Mouse (Mus musculus): ENCODE results near the gene Kbtbd6. TPM values are rescaled to one million over a fixed set of nuclear protein-coding genes. Genes with fewer than 3 reads are reported as not detected.
A peak's percentile ranks its signal among the peaks of the same experiment; 100 is the strongest.
"Not testable (repeated sequence)": the region's sequence is repeated elsewhere in the genome, so short reads cannot be mapped to it uniquely, and the experiment has no call there.

The Kbtbd6 gene
- 0.20 and 0.79 TPM in 2 replicates for polyA plus RNA-seq (2012; ENCODE audit: insufficient read depth, low replicate concordance)

DNA sequence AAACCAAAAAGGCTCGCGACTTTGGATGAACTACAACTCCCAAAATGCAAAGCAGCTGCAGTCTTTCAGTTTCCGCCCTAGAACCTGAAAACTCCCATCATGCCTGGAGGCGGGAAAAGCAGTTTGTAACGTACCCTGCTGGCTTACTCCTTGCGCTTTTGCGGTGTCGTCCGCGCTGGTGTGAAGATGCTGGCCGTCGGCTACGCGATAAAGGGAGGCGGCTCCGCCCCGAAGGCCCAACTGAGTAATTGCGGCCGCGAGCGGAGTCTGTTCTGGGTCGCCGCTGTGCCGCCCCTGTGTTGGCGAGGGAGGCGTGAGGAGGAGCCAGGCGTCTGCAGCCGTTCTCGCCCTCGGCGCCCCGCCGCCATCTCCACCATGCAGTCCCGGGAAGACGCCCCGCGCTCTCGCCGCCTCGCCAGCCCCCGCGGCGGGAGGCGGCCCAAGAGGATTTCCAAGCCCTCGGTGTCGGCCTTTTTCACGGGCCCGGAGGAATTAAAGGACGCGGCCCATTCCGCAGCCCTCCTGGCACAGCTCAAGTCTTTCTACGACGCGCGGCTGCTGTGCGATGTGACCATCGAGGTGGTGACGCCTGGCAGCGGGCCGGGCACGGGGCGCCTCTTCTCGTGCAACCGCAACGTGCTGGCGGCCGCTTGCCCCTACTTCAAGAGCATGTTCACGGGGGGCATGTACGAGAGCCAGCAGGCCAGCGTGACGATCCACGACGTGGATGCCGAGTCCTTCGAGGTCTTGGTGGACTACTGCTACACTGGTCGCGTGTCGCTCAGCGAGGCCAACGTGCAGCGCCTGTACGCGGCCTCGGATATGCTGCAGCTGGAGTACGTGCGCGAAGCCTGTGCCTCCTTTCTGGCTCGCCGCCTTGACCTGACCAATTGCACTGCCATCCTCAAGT, at the start of gene Kbtbd6:
TSS of gene Kbtbd6 (plus strand) at position 155 of the 910 bp plus-strand sequence.
- H3K4me1 ChIP-seq; H3K36me3 ChIP-seq (replicated peaks; ENCODE audit: low read length); H3K9me3 ChIP-seq; H3K27me3 ChIP-seq (replicated peaks): not testable (repeated sequence)
- peak within 1 kb of the TSS; percentile 94 for H3K4me3 ChIP-seq (replicated peaks)
- TF ChIP-seq FLI1 (IDR thresholded peaks at IDR 0.05; ENCODE audit: low read length), result peak; percentile 78; the same call in 1 of the 2 replicates

DNA sequence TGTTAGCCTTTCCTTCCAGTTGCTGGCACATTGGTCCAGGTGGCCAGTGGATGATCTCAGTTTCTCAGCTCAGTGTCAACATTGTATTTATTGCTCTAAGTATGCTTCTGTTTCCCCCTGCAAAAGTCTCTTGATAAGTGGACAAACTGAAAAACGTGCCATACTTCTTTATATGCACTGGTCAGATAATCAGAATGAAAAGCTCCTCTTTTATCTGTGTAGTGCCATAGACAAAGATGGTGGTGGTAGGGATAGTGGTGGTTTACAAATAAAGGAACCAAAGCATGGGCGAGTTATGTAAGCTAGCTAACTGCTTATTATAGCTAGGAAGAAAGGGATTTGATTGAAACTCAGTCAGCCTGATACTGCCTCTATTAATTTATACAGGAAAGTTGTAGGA, 44.0 kb upstream of the Kbtbd6 start:
- TF ChIP-seq FLI1 (IDR thresholded peaks at IDR 0.05; ENCODE audit: low read length) (no peak), GATA1 (IDR thresholded peaks at IDR 0.05; ENCODE audit: borderline replicate concordance, low read length) (no peak)
- no peaks in the 10 kb centered on the region for H3K27me3 ChIP-seq (replicated peaks)
- no peaks in the 10 kb centered on the region for H3K4me1 ChIP-seq
- H3K4me3 ChIP-seq (replicated peaks), result no peak overlapping the region
- H3K9me3 ChIP-seq, result no peaks in the 10 kb centered on the region
- H3K36me3 ChIP-seq (replicated peaks; ENCODE audit: low read length), result peaks cover 65% of the 10 kb centered on the region

DNA sequence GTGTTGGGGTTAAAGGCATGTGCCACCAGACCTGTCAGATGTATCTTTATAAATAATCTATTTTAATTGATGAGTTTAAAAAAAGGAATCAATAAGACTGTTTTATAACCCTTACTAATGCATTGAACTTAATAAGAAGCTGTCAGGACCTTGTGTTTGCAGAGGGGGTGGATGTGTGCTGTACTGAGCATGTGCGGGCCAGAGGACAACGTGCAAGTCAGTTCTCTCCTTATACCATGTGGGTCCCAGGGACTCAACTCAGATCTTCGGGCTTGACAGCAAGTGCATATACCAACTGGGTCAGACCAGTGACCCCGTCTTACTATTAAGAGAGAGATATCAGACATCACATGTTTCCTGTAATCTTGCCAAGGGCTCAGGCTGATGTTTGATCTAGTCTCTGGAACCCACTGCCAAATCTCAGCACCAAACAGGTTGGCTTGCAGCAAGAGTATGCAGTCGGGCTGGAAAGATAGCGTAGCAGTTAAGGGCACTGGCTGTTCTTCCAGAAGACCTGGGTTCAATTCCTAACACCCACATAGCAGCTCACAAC, 42.3 kb upstream of the Kbtbd6 start:
- TF ChIP-seq FLI1 (IDR thresholded peaks at IDR 0.05; ENCODE audit: low read length), result no peak
- TF ChIP-seq GATA1 (IDR thresholded peaks at IDR 0.05; ENCODE audit: borderline replicate concordance, low read length), result no peak
- H3K27me3 ChIP-seq (replicated peaks), result no peaks in the 10 kb centered on the region
- H3K4me3 ChIP-seq (replicated peaks), result no peak overlapping the region
- H3K9me3 ChIP-seq, result no peaks in the 10 kb centered on the region
- peaks cover 2% of the 10 kb centered on the region; the same call in 1 of the 2 replicates for H3K4me1 ChIP-seq
- peaks cover 67% of the 10 kb centered on the region for H3K36me3 ChIP-seq (replicated peaks; ENCODE audit: low read length)

DNA sequence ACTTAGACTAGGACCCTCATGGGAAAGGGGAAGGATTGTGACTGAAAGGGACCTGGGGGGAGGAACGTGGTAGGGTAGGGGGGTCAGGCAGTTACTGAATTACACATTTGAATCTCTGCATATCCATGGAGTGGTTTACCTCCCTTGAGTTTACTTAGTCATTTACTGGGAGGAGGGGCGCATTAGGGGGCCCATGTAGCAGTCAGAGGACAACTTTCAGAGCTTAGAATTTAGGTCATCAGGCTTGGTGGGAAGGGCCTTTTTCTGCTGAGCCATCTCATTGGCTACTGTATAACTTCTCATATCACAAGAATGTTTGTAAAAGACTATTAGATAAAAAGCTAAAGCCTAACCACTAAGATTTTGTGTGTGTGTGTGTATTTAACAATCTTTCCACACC, 41.0 kb upstream of the Kbtbd6 start:
- peaks cover 4% of the 10 kb centered on the region; the same call in 1 of the 2 replicates for H3K4me1 ChIP-seq
- no peak for TF ChIP-seq GATA1 (IDR thresholded peaks at IDR 0.05; ENCODE audit: borderline replicate concordance, low read length)
- TF ChIP-seq FLI1 (IDR thresholded peaks at IDR 0.05; ENCODE audit: low read length), result no peak
- H3K27me3 ChIP-seq (replicated peaks), result no peaks in the 10 kb centered on the region
- no peak overlapping the region for H3K4me3 ChIP-seq (replicated peaks)
- peaks cover 74% of the 10 kb centered on the region for H3K36me3 ChIP-seq (replicated peaks; ENCODE audit: low read length)
- no peaks in the 10 kb centered on the region for H3K9me3 ChIP-seq

DNA sequence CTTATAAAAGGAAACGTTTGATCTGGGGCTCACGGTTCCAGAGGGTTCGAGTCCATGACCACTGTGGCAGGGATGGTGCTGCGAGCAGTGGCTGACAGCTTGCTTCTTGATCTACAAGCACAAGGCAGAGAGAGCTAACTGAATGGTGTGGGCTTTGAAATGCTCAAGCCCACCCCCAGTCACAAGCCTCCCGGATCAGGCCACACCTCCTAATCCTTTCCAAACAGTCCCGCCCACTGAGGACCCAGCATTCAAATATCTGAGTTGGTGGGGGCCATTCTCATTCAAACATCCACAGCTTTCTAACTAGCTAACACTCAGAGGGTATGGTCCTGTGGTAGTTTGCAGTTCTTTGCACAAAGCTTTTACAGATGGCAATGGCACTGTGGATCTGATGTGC, 38.5 kb upstream of the Kbtbd6 start:
- peaks cover 4% of the 10 kb centered on the region; the same call in 1 of the 2 replicates for H3K4me1 ChIP-seq
- TF ChIP-seq FLI1 (IDR thresholded peaks at IDR 0.05; ENCODE audit: low read length) (no peak), GATA1 (IDR thresholded peaks at IDR 0.05; ENCODE audit: borderline replicate concordance, low read length) (no peak)
- H3K36me3 ChIP-seq (replicated peaks; ENCODE audit: low read length), result peaks cover 81% of the 10 kb centered on the region
- no peak overlapping the region for H3K4me3 ChIP-seq (replicated peaks)
- H3K9me3 ChIP-seq, result no peaks in the 10 kb centered on the region
- H3K27me3 ChIP-seq (replicated peaks), result no peaks in the 10 kb centered on the region

DNA sequence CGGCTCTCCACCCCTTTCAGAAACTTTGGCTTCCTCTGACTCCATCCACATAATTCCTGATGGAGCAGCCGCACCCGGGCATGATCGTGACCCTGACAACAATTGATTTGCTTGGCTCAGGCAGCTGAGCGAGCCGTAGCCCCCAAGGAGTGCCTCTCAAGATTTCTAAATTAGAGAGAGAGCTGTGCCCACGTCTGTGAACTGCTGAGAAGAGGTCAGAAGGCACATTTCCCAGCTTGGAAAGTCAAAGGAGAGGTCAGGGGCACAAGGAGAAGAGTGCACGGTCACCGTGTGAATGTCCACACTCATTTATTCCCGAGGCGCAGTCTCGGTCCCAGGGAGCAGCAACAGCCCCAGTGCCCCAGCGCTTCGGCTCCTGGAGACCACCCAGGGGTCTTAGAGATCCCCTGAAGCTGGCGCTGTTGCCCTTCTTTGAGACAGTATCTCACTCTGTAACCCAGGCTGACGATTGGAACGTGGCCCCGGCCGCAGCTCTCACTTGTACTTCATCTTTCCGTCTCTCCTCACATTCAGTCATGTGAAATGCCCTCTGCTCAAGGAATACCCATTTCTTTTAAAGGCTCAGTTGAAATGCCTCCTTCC, 31.5 kb upstream of the Kbtbd6 start:
- H3K4me1 ChIP-seq, result peaks cover 10% of the 10 kb centered on the region; the same call in 1 of the 2 replicates
- H3K9me3 ChIP-seq, result no peaks in the 10 kb centered on the region
- no peak for TF ChIP-seq FLI1 (IDR thresholded peaks at IDR 0.05; ENCODE audit: low read length)
- H3K36me3 ChIP-seq (replicated peaks; ENCODE audit: low read length), result peaks cover 79% of the 10 kb centered on the region
- H3K27me3 ChIP-seq (replicated peaks), result no peaks in the 10 kb centered on the region
- H3K4me3 ChIP-seq (replicated peaks), result no peak overlapping the region

DNA sequence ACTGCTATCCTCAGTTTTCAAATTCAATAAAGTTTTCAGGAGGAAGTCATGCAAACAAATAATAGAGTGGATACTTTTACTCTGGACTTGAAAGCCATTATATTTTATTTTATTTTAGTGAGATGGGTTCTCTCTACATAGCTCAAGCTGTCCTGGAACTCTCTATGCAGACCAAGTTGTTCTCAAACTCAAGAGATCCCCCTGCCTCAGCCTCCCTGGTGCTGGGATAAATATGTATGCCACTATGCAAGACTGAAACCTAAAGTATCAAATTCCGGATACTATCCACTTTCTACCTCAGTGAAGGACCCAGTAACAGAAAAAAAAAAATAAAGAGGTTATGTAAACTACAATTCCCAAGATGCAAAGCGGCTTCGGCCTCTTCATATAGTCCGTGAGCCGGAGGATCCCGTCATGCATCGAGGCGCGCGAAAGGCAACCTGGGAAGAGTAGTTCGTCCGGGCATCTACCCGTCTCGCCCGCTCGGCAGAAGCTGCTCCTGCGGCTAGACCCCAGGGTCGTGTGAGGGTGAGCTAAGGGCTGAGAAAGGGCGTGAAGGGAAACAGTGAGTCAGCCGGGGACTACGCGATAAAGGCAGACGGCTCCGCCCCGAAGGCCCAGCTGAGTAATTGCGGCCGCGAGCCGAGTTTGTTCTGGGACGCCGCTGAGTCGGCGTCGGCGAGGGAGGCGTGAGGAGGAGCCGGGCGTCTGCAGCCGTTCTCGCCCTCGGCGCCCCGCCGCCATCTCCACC, 25.5 kb upstream of the Kbtbd6 start, which contains the start of gene Kbtbd7:
TSS of gene Kbtbd7 (plus strand) at position 533 of the 751 bp plus-strand sequence.
- Histone ChIP-seq H3K4me3 (replicated peaks) (peak within 1 kb of the TSS; percentile 90), H3K36me3 (replicated peaks; ENCODE audit: low read length) (peaks cover 39% of the 10 kb centered on the region), H3K4me1 (peaks cover 32% of the 10 kb centered on the region), H3K27me3 (replicated peaks) (no peaks in the 10 kb centered on the region), H3K9me3 (peaks cover 9% of the 10 kb centered on the region)
- TF ChIP-seq GATA1 (IDR thresholded peaks at IDR 0.05; ENCODE audit: borderline replicate concordance, low read length), result no peak
- no peak for TF ChIP-seq FLI1 (IDR thresholded peaks at IDR 0.05; ENCODE audit: low read length)

DNA sequence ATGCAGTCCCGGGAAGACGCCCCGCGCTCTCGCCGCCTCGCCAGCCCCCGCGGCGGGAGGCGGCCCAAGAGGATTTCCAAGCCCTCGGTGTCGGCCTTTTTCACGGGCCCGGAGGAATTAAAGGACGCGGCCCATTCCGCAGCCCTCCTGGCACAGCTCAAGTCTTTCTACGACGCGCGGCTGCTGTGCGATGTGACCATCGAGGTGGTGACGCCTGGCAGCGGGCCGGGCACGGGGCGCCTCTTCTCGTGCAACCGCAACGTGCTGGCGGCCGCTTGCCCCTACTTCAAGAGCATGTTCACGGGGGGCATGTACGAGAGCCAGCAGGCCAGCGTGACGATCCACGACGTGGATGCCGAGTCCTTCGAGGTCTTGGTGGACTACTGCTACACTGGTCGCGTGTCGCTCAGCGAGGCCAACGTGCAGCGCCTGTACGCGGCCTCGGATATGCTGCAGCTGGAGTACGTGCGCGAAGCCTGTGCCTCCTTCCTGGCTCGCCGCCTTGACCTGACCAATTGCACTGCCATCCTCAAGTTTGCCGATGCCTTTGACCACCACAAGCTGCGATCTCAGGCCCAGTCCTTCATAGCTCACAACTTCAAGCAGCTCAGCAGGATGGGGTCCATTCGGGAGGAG, 24.8 kb upstream of the Kbtbd6 start:
- H3K27me3 ChIP-seq (replicated peaks); H3K9me3 ChIP-seq: not testable (repeated sequence)
- Histone ChIP-seq H3K36me3 (replicated peaks; ENCODE audit: low read length) (peaks cover 36% of the 10 kb centered on the region), H3K4me1 (peaks cover 32% of the 10 kb centered on the region), H3K4me3 (replicated peaks) (peak overlapping the region; percentile 90)

DNA sequence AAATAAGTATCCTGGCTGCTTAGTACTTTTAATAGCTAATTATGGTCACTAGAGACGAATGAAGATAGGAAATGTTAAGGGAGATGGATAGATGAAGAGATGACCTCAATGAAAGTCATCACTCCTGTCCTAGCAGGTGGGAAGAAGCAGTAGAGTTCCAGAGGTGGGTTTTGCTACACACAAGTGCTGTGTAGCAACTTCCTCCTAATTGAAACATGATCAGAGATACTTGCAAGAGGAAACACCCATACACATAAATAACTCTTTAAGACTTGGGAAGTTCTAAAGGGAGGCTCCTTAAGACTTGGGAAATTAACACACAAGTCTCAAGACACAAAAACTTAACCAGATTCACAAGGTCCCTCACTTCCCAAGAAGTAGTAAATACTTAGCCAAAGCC, 17.6 kb upstream of the Kbtbd6 start:
- no peaks in the 10 kb centered on the region for H3K27me3 ChIP-seq (replicated peaks)
- TF ChIP-seq GATA1 (IDR thresholded peaks at IDR 0.05; ENCODE audit: borderline replicate concordance, low read length) (no peak), FLI1 (IDR thresholded peaks at IDR 0.05; ENCODE audit: low read length) (no peak)
- no peak overlapping the region for H3K4me3 ChIP-seq (replicated peaks)
- peaks cover 16% of the 10 kb centered on the region for H3K9me3 ChIP-seq
- peaks cover 2% of the 10 kb centered on the region; the same call in 1 of the 2 replicates for H3K4me1 ChIP-seq
- peaks cover 7% of the 10 kb centered on the region for H3K36me3 ChIP-seq (replicated peaks; ENCODE audit: low read length)
